Mouse (Mus musculus): Measurements from ENCODE around the gene 6030408B16Rik.
"Not testable (repeated sequence)": the region's sequence is repeated elsewhere in the genome, so short reads cannot be mapped to it uniquely, and the experiment has no call there.

- not testable (repeated sequence) for TF ChIP-seq CTCF (IDR thresholded peaks at IDR 0.05; ENCODE audit: control insufficient read depth, insufficient read depth, insufficient read length); MAX (IDR thresholded peaks at IDR 0.05); FOSL1 (IDR thresholded peaks at IDR 0.05; ENCODE audit: insufficient read depth, low read length, poor library complexity, severe bottlenecking)
Observed at GRCm38 (mm10) chr15:101324409-101324808, 31.4 kb downstream of the 6030408B16Rik start.

All from C2C12 (cell line).